Mouse (Mus musculus) ES-Bruce4 (cell line): ENCODE results near the gene Nr1h4. TPM values are rescaled to one million over a fixed set of nuclear protein-coding genes. Genes with fewer than 3 reads are reported as not detected.

Experiments
- H3K27ac ChIP-seq: 2 replicates; pipeline ENCODE4 v1.5.1; 2012; ENCODE audit warnings: low read length, inconsistent platforms; ENCODE audit not compliant: insufficient read depth
- H3K27me3 ChIP-seq: 2 replicates; pipeline ENCODE4 v1.6.1; 2012; ENCODE audit warnings: mild to moderate bottlenecking, low read length, inconsistent platforms; ENCODE audit not compliant: control insufficient read depth, poor library complexity, insufficient read depth, severe bottlenecking
- H3K36me3 ChIP-seq: 2 replicates; pipeline ENCODE4 v1.6.1; 2012; ENCODE audit warnings: inconsistent platforms, mild to moderate bottlenecking, low read length, moderate library complexity; ENCODE audit not compliant: control insufficient read depth, poor library complexity, insufficient read depth, severe bottlenecking
- H3K4me1 ChIP-seq: one replicate; pipeline ENCODE4 v1.8.1; 2011; ENCODE audit warnings: low read length; ENCODE audit not compliant: control insufficient read depth, insufficient read depth
- H3K4me3 ChIP-seq: 2 replicates; pipeline ENCODE4 v1.5.1; 2011; ENCODE audit warnings: low read depth, mild to moderate bottlenecking, low read length
- H3K9ac ChIP-seq: 2 replicates; pipeline ENCODE4 v1.6.1; 2012; ENCODE audit warnings: low read depth, mild to moderate bottlenecking, inconsistent platforms; ENCODE audit not compliant: poor library complexity, severe bottlenecking
- H3K9me3 ChIP-seq: replicated peaks from 2 replicates; pipeline ENCODE4 v1.6.1; 2012; ENCODE audit warnings: mild to moderate bottlenecking, low read length, inconsistent platforms; ENCODE audit not compliant: control insufficient read depth, poor library complexity, insufficient read depth, severe bottlenecking
- CTCF ChIP-seq: IDR thresholded peaks from one replicate; pipeline ENCODE4 v1.8.1; 2011; ENCODE audit warnings: low read depth, low read length
- EP300 ChIP-seq: IDR thresholded peaks from 2 replicates; pipeline ENCODE4 v1.6.1; 2011; ENCODE audit warnings: low read depth, low read length; ENCODE audit not compliant: insufficient read depth
- POLR2A ChIP-seq: IDR thresholded peaks from one replicate; pipeline ENCODE4 v1.8.1; 2011; ENCODE audit warnings: low read length; ENCODE audit not compliant: insufficient read depth
- polyA plus RNA-seq: library from polyadenylated mRNA; stranded (reverse); fragments of >200 nt; gene quantifications from 2 replicates; pipeline ENCODE4 v1.2.4, GENCODE M21; 2011; ENCODE audit warnings: low read depth; ENCODE audit not compliant: missing spikeins, insufficient read depth, insufficient read length

Nr1h4 gene
- not detected in 2 replicates for polyA plus RNA-seq

- no peak within 1 kb of the TSS for H3K27ac ChIP-seq
- H3K27me3 ChIP-seq, result no peaks in the 10 kb centered on the region
- H3K4me1 ChIP-seq, result no peaks in the 10 kb centered on the region
- no peaks in the 10 kb centered on the region for H3K9me3 ChIP-seq
- H3K36me3 ChIP-seq, result no peaks in the 10 kb centered on the region
- no peak within 1 kb of the TSS for H3K9ac ChIP-seq
- no peak within 1 kb of the TSS for H3K4me3 ChIP-seq
- TF ChIP-seq EP300, result no peak
Observed at GRCm38 (mm10) chr10:89532929-89533727, at the start of gene Nr1h4. TSS of gene Nr1h4 (minus strand) at chr10:89533585.

- Histone ChIP-seq H3K9me3 (no peaks in the 10 kb centered on the region), H3K9ac (no peak overlapping the region), H3K4me1 (no peaks in the 10 kb centered on the region), H3K36me3 (no peaks in the 10 kb centered on the region), H3K4me3 (no peak overlapping the region), H3K27me3 (no peaks in the 10 kb centered on the region), H3K27ac (no peak overlapping the region)
- no peak for TF ChIP-seq EP300
- no peak for TF ChIP-seq POLR2A
- no peak for TF ChIP-seq CTCF
Observed at GRCm38 (mm10) chr10:89578801-89579200, 45.4 kb upstream of the Nr1h4 start.

- no peak overlapping the region for H3K9ac ChIP-seq
- TF ChIP-seq CTCF (no peak), EP300 (no peak), POLR2A (no peak)
- no peaks in the 10 kb centered on the region for H3K27me3 ChIP-seq
- no peaks in the 10 kb centered on the region for H3K9me3 ChIP-seq
- no peaks in the 10 kb centered on the region for H3K36me3 ChIP-seq
- H3K4me3 ChIP-seq, result no peak overlapping the region
- no peak overlapping the region for H3K27ac ChIP-seq
- no peaks in the 10 kb centered on the region for H3K4me1 ChIP-seq
Observed at GRCm38 (mm10) chr10:89577666-89578065, 44.3 kb upstream of the Nr1h4 start.

GRCm38 (mm10) chr10:89573421-89573820 is 40.0 kb upstream of the Nr1h4 start:
- Histone ChIP-seq H3K4me1 (no peaks in the 10 kb centered on the region), H3K27me3 (no peaks in the 10 kb centered on the region), H3K36me3 (no peaks in the 10 kb centered on the region), H3K27ac (no peak overlapping the region), H3K9me3 (no peaks in the 10 kb centered on the region), H3K9ac (no peak overlapping the region), H3K4me3 (no peak overlapping the region)
- TF ChIP-seq POLR2A, result no peak
- TF ChIP-seq EP300, result no peak
- no peak for TF ChIP-seq CTCF

- no peaks in the 10 kb centered on the region for H3K4me1 ChIP-seq
- H3K36me3 ChIP-seq, result no peaks in the 10 kb centered on the region
- H3K9ac ChIP-seq, result no peak overlapping the region
- H3K27ac ChIP-seq, result no peak overlapping the region
- no peak for TF ChIP-seq CTCF
- TF ChIP-seq POLR2A, result no peak
- no peak for TF ChIP-seq EP300
- no peaks in the 10 kb centered on the region for H3K9me3 ChIP-seq
- no peaks in the 10 kb centered on the region for H3K27me3 ChIP-seq
- no peak overlapping the region for H3K4me3 ChIP-seq
Observed at GRCm38 (mm10) chr10:89572946-89573345, 39.6 kb upstream of the Nr1h4 start.

- Histone ChIP-seq H3K9me3 (no peaks in the 10 kb centered on the region), H3K27ac (no peak overlapping the region), H3K9ac (no peak overlapping the region), H3K27me3 (no peaks in the 10 kb centered on the region), H3K36me3 (no peaks in the 10 kb centered on the region), H3K4me1 (no peaks in the 10 kb centered on the region), H3K4me3 (no peak overlapping the region)
- TF ChIP-seq CTCF (no peak), POLR2A (no peak)
Observed at GRCm38 (mm10) chr10:89567391-89567790, 34.0 kb upstream of the Nr1h4 start.
